Mouse (Mus musculus) adrenal gland, adult 18-20 months (tissue): ENCODE results near the gene Rpl22l1. TPM values are rescaled to one million over a fixed set of nuclear protein-coding genes. Genes with fewer than 3 reads are reported as not detected.
"Not testable (repeated sequence)": the region's sequence is repeated elsewhere in the genome, so short reads cannot be mapped to it uniquely, and the experiment has no call there.

ENCODE experiments used
- DNase-seq, 2 experiments: peaks; one replicate each; pipeline ENCODE4 v3.0.0; 2021 to 2022; ENCODE audit warnings: low spot score in 2 of 2
- total RNA-seq, 2 experiments: library from RNA; stranded (reverse); gene quantifications; 1 replicate in 1 of 2; 2 replicates in 1 of 2; pipeline ENCODE4 v1.2.3; 2021

Rpl22l1 gene
- total RNA-seq, 2 experiments from 2014 or later, result 168 to 174 TPM

DNA sequence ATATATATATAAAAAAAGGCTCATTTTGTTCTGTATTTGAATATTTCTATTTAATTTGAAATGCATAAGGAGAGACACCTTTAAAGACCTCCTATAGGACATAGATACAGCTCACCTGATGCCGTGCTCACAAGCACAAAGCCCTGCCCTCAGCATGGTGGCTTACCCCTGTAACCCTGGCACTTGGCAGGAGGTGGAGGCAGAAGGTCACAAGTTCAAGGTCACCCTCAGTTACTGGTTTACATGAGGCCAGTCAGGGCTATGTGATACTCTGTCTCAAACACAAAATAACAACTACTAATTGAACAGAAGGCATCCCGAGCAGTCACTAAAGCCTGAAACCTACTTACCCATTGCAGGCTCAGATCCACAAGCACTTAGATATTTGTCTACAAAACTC lies 24.2 kb downstream of the Rpl22l1 start:
- DNase-seq, result no peak

GRCm38 (mm10) chr3:28836796-28837371 lies 31.6 kb downstream of the Rpl22l1 start:
- DNase-seq, result no peak

DNA sequence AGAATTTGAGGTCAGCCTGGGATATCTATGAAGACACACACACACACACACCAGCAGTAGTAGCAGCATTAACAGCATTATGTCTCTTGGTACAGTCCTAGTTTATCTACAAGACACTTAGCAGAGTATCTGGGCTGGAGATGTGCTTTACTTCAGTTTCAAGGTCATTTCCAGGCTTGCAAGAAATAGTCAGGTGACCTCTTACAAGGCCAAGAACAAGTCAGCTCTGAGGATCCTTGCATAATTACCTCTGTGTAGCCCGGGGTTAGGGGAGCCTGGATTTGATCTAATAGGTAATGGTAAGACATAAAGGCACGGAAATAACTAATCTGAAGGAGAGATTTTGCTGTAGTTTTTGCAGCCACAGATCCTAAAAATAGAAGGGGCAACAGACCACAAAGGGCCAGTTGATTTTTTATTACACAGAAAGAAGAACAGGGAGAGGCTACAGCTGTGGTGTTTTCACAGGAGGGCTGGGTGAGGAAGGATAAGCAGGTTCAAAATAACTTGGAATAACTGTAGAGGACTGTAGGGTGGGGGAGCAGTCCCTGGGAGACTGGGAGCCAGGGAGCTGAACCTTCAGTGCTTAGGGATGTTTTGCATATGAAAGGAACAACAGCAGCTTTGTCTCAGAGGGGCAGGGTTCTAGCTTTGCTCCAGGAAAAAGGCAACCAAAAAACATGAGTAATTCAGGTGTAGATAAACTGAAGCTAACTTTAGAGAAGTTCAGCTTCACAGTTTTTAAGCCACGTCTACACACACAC lies 36.8 kb downstream of the Rpl22l1 start:
- DNase-seq, result no peak

DNA sequence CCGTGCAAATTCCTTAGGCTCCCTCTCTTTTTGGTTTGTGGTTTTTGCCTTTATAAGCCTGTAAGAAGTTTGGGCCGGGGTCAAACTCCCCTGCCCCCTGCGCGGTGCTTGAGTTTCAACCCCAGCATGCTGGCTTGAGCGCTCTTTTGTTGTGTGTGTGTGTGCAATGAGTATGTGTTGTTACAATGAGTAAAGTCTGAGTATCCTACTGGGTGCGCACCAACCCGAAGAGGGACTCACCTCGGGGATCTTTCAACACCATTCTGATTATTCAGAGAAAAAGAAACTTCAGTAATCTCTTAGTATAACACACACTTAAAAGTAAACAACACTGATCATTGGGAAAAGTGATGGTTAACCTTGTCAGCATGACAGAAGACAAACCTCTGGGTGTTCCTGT lies 38.0 kb downstream of the Rpl22l1 start:
- DNase-seq, result no peak

DNA sequence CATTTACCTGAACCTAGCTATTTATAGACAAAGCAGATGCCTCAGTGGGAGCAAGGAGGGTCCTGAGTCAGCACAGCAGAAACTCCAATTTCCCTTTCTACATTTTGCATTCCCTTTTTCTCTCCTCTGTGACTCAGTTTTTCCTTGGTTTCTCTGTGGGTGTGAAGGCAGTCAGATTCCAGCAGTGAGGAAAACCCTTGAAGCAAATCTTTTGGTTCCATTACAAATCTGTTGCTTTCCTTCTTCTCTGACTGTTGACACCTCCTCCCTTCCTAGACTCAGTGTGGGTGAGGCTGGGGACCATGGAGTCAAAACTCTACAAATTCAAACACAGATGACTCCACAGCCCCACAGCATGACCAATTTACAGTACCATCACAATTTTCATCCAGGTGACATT lies 41.9 kb downstream of the Rpl22l1 start:
- DNase-seq, result no peak

GRCm38 (mm10) chr3:28852174-28852573 lies 46.9 kb downstream of the Rpl22l1 start:
- not testable (repeated sequence) for DNase-seq

Other genes with a start within 250 kb of the Rpl22l1 start
- under 1 TPM in 1 of 2 experiments, not detected in 1; 0.13 TPM for gene Slc2a2, start 107.5 kb upstream of the Rpl22l1 start, total RNA-seq
- 1 to 10 TPM; 1.6 to 1.9 TPM for gene Eif5a2, start 24.2 kb upstream of the Rpl22l1 start, total RNA-seq
- gene Gm1527, start 87.2 kb downstream of the Rpl22l1 start, total RNA-seq, result not detected